Mouse (Mus musculus): ENCODE measurements around the gene Mllt1. TPM values are rescaled to one million over a fixed set of nuclear protein-coding genes. Genes with fewer than 3 reads are reported as not detected.
"Not testable (repeated sequence)": the region's sequence is repeated elsewhere in the genome, so short reads cannot be mapped to it uniquely, and the experiment has no call there.

Gene Mllt1
- total RNA-seq, 1 experiment from 2014 or later: 36.2 TPM

DNA sequence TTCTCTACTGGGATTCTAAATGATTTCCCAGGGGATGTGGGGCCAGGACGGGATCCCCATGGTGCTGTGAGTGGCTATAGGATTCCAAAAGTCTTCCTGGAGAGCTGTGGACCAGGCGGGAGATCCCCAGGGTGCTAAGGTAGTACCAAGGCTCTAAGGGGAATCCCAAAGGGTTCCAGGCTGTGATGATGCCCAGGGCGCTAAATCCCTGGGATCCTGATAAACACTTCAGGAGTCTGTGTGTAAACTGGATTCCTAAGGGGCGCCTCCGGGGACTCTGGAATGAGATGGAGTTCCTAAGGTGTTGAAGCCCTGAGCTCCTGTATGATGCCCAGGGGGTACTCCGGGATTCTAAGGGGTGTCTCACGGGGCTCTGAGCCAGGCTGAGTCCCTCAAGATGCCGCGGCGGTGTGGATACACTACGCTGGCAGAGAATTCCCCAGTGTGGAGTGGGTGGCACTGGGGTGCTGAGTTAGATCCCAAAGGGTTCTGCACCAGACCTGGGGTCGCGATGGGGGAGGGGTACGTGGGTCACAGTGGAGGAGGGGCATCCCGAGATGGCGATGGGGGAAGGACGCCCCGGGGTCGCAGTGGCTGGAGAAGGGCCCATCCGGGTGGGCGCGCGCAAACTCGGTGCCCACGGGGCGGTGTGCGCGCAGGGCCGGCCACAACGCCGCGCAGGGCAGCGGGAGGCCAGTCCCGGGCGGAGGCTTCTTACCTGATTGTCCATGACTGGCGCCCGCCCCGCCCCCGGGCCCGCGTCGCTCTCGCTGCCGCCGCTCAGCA is 477 bp downstream of the Mllt1 start:
- DNase-seq: no peak

DNA sequence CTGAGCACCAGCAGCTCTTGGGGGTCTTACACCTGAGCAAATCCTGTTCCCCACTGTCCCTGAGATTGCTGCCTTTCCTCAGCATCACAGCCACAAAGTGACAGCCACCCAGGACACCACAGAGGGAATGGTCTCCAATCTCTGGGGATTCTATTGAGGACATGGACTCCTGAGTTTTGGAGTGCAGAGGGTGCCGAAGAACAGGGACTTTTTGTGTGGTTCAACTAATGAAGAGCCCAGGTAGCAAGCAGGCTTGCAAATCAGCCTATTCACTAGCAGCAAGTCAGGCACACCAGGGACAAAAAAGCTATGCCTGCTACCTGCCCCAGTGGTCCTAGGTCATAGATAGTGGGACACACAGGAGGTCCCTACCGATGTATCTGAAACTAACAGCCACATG is 1.8 kb downstream of the Mllt1 start:
- DNase-seq: no peak

DNA sequence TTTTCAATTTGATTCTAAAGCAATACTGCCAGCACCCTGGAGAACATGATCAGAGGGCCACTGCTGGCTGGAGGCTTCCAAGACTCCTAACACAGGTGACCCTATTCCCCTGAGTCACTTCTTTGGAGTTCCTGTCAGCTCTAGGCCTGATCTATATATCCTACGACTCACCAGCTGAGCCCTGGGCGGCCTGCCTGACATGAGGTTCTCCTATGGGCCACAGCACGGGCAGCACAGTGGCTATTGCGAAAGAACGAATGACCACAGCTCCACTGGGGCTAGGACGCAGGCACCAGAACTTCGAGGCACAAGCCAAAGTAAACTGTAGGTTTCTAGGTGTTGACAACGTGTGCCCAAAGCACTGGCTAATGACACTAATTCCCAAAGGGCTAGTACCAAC is 5.2 kb downstream of the Mllt1 start:
- peak; percentile 29 for DNase-seq

DNA sequence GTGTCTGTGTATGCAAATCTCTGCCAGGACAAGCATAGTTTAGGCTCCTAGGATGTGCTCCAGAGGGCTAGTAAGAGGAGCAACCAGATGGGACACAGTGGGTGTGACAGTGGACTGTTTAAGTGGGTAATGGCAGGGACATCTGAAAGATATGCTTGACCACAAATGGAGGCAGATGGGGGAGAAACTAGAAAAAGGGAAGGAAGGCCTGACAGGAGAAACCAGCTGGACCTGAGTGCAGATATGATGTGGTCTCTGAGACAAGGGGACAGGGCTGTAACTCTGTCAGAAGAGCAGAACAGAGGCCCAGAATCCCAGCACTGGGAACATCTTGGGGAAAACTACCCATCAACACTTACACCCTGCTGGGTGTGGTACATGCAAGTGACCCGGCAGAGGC is 5.7 kb downstream of the Mllt1 start:
- no peak for DNase-seq

DNA sequence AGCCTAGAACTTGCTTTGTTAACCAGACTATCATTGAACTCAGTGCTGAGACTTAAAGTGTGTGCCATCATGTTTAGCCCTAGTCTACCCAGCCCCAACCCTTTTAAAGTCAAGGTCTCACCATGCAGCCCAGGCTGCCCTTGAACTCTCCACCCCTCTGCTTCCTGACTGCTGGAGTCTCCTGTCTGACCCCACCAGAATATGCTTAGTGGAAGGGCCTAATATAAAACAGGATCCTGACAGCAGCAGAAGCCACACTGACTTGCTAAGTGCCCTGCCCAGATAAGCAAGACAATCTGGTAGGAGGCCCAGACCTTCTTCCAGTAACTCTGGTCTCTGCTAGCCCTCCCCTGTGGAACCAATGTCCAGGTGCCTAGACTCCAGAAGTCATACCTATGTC is 6.1 kb downstream of the Mllt1 start:
- no peak for DNase-seq

DNA sequence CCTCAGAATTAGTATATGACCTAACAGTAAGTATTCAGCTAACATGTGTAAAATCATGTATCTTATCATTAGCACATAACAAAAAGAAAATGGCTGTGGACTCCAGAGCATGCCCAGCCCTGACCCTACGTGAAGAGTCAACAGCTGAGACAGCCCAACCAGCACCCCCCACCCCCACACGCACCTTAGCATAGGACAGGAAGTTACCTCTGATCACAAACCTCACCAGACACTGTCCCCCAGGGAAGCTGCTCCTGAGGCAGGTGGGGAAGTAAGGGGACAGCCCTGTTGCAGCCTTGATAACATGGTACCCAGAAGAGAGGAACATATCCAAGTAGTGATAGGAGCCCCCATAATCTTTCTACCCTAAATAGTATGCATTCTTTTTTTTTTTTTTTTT is 9.2 kb downstream of the Mllt1 start:
- no peak for DNase-seq

DNA sequence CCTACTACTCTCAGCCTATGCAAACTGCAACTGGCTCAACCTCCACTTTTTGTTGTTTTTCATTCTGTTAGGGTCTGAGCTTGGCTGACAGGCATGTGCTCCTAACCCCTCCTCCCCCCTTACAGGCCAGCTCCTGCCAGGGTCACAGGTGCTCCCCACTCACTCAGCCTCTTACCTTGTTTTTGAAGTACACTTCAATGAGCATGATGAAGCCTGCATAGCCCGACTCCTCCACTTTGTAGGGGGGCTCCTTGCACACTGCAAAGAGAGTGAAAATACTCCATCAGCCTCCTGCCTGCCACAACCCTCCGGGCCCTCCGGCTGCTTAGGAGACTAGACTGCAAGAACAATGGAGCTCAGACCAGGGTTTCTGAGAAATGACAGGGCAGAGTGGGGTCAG is 15.5 kb downstream of the Mllt1 start:
- DNase-seq: no peak

DNA sequence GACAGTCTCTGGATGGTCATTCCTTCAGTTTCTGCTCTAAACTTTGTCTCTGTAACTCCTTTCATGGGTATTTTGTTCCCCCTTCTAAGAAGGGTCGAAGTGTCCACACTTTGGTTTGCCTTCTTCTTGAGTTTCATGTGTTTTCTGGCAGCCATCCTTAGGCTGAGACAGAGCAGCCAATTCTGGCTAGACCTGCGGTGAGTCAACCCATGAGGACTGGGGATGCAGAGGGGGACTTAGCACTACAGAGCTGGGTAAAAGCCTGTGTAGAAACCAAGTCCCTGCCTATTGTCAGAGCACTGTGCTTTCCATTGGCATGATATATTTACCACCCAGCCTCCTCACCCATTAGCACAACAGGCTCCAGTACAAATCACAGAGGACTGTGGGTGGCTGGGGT is 18.0 kb downstream of the Mllt1 start:
- no peak for DNase-seq

DNA sequence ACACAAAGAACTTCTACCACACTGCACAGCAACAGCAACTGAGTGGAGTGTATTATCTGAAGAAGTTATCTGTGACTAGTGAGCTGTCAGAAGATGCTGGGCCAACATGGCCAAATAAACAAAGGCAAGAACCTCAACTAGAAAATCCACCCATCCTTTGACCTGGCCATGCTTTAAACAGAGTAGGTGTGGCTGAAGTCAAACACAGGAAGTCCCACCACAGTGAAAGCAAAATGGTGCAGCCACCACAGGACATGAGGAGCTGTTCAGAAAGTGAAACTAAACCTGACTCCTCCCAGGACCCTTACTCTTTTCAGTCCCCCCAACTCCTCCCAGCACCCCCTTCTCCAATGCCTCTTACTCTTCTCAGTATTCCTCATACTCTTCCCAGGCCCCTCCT is 21.8 kb downstream of the Mllt1 start:
- no peak for DNase-seq

DNA sequence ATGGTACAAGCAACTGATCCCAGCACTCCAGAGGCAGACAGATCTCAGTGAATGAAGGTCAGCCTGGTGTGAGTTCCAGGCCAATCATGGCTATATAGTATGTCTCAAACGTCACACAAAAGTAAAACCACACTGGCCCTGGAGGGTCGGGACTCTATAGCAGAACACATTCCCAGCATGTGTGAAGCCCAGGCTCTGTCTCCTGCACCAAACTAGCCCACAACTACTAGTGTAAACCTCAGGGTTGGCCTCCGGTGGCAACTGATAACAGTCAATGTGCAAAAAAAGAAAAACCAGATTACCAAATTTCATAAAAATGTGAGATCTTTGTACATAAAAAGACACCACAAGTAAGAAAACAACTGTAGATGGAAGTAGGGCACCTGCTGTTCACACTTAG is 22.2 kb downstream of the Mllt1 start:
- DNase-seq: no peak

DNA sequence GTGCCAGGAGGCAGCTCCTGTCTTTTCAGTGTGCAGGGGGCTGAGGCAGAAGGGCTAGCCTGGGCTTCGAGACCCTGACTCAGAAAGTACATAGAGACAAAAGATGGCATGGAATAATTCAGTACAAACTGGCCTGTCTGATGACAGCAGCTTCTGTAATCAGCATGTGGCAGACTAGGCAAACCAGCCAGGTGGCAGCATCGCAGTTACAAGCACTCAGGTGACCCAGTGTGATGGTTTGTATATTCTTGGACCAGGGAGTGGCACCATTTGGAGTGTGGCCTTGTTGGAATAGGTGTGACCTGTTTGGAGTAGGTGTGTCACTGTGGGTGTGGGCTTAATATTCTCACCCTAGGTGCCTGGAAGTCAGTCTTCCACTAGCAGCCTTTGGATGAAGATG is 25.5 kb downstream of the Mllt1 start:
- DNase-seq: not testable (repeated sequence)

DNA sequence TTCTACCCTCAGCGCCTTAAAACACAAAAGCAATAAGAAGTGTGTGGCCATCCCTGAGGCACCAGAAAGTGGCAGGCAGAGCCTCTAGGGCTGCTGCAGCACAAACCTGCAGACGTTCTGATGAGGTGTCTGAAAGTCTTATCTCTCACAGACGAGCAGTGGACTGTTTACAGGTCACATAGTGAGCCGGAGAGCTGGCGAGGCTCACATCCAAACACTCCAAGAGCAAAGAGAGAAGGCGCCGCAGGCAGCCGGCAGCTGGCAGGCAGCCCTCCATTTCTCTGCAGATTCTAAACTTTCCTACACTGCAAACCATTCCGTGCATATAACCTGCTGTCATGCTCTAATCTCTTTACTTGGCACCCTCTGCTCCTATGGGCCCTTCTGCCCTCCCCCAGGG is 27.3 kb downstream of the Mllt1 start:
- no peak for DNase-seq

DNA sequence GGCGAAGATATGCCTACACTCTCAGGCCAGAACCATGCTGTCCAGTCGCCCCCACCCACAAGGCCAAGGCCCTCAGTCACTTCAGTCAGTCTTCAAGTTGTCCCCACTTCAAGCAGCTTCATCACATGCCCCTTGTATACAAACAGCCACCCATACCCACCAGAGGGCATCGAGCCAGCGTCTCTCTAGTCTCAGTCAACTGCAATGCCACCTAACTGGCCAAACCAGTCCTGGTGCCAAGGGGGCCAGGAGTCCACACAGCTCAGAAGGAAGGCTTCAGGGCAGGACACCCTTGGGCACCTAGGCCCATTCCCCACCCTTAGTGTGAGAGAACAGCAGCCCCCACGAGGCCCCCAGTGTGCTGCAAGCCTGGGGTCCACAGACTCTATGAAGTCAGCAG is 28.1 kb downstream of the Mllt1 start:
- no peak for DNase-seq

DNA sequence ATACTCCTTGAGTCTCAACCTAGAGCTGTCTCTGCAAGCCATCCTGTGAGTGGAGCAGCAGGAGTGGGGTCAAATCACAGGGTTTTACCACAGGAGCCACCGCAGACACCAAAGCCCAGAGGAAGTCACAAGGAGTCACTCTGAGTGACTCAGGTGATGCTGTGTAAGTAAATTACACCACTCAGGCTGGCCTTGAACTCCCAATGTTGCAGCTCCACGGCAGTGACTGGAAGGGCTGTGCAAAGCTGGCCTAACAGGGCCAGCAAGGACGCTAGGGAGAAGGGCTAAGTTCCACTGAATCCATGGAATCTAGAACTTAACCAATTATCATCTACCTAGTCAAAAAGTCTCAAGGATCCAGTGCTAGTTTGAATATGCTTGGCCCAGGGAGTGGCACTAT is 29.0 kb downstream of the Mllt1 start:
- DNase-seq: no peak

DNA sequence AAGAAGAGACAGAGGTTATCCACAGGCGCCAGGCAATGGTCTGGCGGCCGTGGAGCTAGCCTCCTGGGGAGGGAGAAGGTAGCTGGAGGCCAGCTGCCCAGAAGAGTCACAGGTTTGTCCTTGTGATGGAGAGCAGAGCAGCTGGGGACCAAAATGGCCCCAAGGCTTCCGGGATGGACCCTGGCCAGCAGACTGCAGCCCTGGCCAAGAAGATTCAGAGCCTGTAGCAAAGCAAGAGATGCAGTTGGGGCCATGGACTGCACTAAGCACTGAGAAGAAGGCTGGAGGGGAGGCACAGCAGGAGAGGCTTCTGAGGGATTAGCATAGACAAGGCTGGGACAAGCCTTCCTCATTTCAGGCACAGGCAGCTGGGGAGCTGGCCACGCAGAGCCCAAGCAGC is 32.5 kb downstream of the Mllt1 start:
- no peak for DNase-seq

DNA sequence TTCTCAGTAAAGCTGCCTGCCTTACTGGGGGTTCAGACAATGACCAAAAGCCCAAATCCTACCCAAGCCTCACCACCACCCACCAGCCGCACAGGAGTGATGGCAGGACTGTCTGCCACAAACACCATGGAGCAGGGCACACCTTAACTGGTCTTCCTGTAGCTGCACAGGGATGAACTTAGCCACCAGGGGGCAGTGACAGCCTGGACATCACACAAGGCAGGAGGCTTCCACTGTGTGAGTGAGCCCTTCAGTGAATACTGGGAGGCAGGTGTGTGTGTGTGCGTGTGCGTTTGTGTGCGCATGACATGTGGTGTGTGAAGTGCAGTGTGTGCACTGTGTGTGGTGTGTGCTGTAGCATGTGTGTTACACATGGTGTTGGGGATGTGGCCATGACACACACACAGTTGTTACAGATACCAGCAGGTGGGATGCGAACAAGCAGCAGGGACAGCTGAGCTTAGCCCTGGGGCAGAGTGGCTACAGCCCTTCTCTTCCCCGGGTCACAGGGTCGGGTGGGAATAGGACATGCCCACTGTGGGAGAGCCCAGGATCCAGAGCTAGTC is 37.5 kb downstream of the Mllt1 start:
- DNase-seq: peak; percentile 80

DNA sequence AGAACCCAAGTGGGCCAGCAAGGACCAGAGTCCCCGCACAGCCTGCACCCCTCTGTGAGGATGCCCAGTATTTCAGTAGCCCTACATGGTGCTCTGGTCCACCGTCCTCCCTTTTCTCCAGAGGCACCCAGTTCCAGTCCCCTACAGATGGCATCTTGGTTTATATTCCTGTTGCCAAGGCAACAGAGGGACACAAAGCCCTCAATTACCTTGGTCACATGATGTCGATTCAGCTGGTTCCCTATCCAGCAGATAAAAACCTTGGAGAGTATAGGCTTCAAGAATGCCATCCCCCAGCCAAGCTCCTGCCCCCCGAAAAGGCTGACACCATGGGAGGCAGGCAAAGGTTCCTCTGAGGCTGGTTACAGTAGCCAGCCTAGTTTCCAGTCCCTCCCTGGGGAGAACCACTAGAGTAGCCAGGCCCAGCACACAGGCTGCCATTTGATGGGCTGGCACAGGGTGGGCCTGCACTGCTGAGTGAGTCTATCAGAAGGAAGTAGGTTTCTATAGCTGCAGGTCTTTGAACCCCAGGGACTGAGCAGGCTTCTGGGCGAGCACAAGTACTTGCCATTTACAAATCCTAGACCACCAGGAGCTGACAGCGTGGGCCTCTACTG is 38.6 kb downstream of the Mllt1 start:
- DNase-seq: no peak

DNA sequence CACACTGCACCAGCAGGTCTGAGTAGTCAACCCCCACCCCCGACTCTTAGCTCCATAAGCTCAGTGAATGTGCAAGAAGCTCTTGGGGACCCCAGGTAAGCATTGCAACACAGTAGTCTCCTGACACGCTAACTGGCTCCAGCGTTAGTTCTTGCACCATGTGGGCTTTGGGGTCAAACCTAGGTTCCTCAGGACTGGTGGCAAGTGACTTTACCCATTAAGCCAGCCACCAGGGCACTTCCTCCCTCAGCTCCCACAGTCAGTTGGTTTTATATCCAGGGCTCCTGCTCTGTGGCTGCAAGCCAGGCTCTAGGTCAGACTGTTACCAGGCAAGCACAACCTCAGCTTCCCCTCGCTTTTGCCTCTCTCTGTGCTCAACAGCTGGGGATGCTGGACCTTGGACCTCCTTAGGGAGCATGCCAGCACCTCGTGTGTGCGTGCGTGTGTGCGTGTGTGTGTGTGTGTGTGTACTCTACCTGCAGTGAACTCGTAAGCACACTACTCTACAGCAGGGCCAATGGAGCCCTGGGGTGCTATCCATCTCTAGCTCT is 39.8 kb downstream of the Mllt1 start:
- DNase-seq: no peak

DNA sequence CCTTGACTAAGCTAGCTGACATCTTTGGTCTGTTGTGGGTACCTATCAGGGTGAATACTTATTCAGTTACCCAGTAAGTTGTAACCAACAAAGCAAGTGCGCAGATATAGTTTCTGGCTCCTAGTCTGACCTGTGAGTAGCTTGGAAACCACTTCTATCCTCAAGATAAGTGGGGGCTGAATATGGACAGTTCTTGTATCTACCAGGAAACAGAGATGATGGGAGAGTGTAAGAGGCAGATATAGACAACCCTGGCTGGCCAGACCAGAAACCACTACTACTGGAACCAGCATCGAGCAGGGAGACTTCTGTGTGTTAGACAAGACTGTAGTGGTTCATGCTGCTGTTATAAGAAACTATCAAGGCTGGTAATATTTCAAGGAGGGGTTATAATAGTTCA is 45.2 kb downstream of the Mllt1 start:
- no peak for DNase-seq

DNA sequence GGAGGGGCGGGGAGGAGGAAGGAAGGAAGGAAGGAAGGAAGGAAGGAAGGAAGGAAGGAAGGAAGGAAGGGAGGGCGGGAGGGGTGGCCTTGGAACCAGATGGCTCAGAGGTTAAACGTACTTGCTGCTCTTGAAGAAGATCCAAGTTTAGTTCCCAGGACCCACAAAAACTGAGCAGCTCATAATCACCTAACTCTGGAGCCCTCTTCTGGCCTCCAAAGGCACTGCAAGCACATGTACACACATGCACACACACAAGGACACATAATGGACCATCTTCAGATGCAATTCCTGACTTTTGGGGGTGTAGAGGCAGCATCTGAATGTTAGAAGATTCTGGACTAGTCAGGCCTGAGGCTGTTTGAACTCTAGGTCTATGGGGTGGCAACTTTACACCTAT is 47.2 kb downstream of the Mllt1 start:
- DNase-seq: no peak

DNA sequence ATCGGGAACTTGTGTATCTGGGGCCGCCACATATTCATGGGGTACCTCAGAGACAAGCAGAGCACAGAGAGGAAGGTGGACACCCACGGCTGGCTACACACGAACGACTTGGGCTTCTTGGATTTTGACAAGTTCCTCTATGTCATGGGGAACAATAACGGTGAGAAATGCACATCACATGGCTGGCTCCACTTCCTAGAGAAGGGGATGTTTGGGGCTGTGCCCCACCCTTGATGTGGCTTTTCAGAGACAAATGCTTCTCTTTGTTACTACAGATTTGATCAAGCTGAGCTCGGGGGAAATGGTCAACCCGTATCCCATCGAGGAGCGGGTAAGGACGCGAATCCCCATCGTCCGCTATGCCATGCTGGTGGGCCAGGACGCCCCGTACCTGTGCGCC is 50.4 kb downstream of the Mllt1 start:
- DNase-seq: no peak

DNA sequence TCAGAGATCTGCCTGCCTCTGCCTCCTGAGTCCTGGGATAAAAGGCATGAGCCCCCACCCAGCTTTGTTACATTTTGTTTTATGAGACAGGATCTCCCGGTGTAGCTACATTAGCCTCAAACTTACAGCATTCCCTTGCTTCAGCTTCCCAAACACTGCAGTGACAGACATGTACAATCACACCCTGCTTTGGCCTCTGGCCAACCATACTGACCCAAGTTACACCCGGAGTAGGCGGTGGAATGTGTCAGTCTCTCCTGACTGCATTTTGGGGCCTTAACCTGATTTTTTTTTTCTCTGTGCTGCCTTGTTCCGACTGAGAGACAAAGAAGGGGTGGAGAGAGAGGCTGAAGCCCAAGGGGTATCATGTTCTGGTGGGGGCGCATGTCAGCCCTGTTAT is 50.9 kb downstream of the Mllt1 start:
- DNase-seq: peak; percentile 40

DNA sequence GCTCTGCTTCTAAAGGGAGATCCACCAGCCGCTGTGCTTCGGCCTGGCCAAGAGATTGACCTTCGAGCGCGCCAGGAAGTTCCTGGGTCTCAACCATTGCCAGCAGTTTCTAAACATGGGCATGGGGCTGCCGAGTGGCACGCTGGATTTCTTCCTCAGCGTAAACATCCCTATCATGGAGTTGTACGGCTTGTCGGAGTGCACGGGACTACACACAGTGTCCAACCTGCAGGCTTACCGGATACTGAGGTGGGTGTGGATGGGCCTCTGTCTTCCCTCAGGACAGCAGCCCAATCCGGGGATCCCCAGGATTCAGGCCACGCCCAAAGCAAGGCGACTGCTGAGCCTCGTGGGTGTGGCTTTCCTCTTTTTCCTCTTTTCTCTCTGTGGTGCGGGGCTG is 51.6 kb downstream of the Mllt1 start:
- peak; percentile 48 for DNase-seq

DNA sequence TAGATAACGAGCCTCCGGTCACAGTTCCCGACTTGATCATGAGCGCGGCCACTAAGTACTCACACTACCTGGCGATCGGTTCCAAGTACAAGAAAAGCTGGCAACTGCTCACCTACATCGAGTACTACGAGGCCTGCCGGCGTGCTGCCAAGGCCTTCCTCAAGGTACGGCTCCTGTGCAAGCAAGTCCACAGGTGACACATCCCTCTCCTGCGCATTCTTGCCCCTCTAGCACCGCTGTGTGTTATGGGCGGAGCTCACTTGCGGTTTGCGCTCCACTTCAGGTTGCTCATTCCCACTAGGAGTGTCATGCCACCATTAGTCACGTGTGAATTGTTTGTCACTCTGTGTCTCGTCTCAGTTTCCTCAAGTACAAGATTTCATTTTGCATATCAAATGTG is 57.8 kb downstream of the Mllt1 start:
- DNase-seq: no peak
